Mouse (Mus musculus) midbrain, embryonic 14.5 days (tissue): ENCODE data around the gene Drg2. TPM values are rescaled to one million over a fixed set of nuclear protein-coding genes. Genes with fewer than 3 reads are reported as not detected.
A peak's percentile ranks its signal among the peaks of the same experiment; 100 is the strongest.

Experiments used
- ATAC-seq: fragments of 200-750 bp; cut with Nextera tagmentation; 2 replicates; pipeline ENCODE4 v1.8.0; 2017; ENCODE audit warnings: moderate number of reproducible peaks, moderate library complexity; ENCODE audit not compliant: low FRiP score, low TSS enrichment
- DNase-seq: peaks from one replicate; pipeline ENCODE4 v3.0.0-alpha.2; 2015
- H3K27ac ChIP-seq: fragments of 300-500 bp; sonication (generic); replicated peaks from 2 replicates; pipeline ENCODE4 v1.5.1; 2014; ENCODE audit warnings: mild to moderate bottlenecking, low read depth, low read length, moderate library complexity
- H3K27me3 ChIP-seq: fragments of 300-500 bp; sonication (generic); 2 replicates; pipeline ENCODE4 v1.6.1; 2014; ENCODE audit warnings: low read length, control low read depth, mixed read lengths; ENCODE audit not compliant: control insufficient read depth, insufficient read depth
- H3K36me3 ChIP-seq: fragments of 300-500 bp; sonication (generic); 2 replicates; pipeline ENCODE4 v1.6.1; 2014; ENCODE audit warnings: low read length, control low read depth; ENCODE audit not compliant: control insufficient read depth, insufficient read depth
- H3K4me1 ChIP-seq: fragments of 300-500 bp; sonication (generic); 2 replicates; pipeline ENCODE4 v1.6.1; 2014; ENCODE audit warnings: mild to moderate bottlenecking, antibody characterized with exemption, low read length, control low read depth; ENCODE audit not compliant: control insufficient read depth, insufficient read depth
- H3K4me2 ChIP-seq: fragments of 300-500 bp; sonication (generic); 2 replicates; pipeline ENCODE4 v1.6.1; 2014; ENCODE audit warnings: mild to moderate bottlenecking, low read length, moderate library complexity
- H3K4me3 ChIP-seq: fragments of 300-500 bp; sonication (generic); replicated peaks from 2 replicates; pipeline ENCODE4 v1.5.1; 2014; ENCODE audit warnings: low read depth, low read length
- H3K9ac ChIP-seq: fragments of 300-500 bp; sonication (generic); replicated peaks from 2 replicates; pipeline ENCODE4 v1.6.1; 2014; ENCODE audit warnings: mild to moderate bottlenecking, low read length, moderate library complexity
- H3K9me3 ChIP-seq: fragments of 300-500 bp; sonication (generic); 2 replicates; pipeline ENCODE4 v1.6.1; 2016; ENCODE audit warnings: low read length, control low read depth, mixed read lengths; ENCODE audit not compliant: control insufficient read depth
- WGBS: fragments of 180-500 bp; shearing (Covaris S2); extraction: QIAGEN DNeasy Blood & Tissue Kit; methylation state at CpG from one replicate; pipeline ENCODE4 v1.1.7; 2014; 5-methylcytosine and 5-hydroxymethylcytosine counted together
- polyA plus RNA-seq: library from polyadenylated mRNA; unstranded; fragments of >200 nt; fragmentation: Nextera tagmentation; extraction: Ambion mirVana; gene quantifications from 2 replicates; pipeline ENCODE4 v1.2.1, GENCODE M21; 2014

The Drg2 gene
- polyA plus RNA-seq, 1 experiment from 2014 or later: 93.0 TPM

GRCm38 (mm10) chr11:60478121-60478520, 23.7 kb downstream of the Drg2 start:
- WGBS: 42% methylated on average over 16 of the region's 17 CpGs

GRCm38 (mm10) chr11:60486267-60486666, 31.9 kb downstream of the Drg2 start:
- no peak for ATAC-seq
- WGBS: 76% methylated on average over 3 of the region's 3 CpGs

More at GRCm38 (mm10) chr11:60478121-60478520, 23.7 kb downstream of the Drg2 start:
- DNase-seq (no peak), ATAC-seq (no peak)
- Histone ChIP-seq H3K4me1 (no peaks in the 10 kb centered on the region), H3K9me3 (no peaks in the 10 kb centered on the region), H3K27ac (no peak overlapping the region), H3K27me3 (no peaks in the 10 kb centered on the region), H3K4me3 (no peak overlapping the region), H3K9ac (no peak overlapping the region), H3K36me3 (no peaks in the 10 kb centered on the region), H3K4me2 (no peak overlapping the region)

GRCm38 (mm10) chr11:60492726-60493125, 38.3 kb downstream of the Drg2 start:
- ATAC-seq (no peak), DNase-seq (no peak)
- 91% methylated on average over 5 of the region's 5 CpGs for WGBS
- Histone ChIP-seq H3K27me3 (no peaks in the 10 kb centered on the region), H3K4me2 (no peak overlapping the region), H3K27ac (no peak overlapping the region), H3K4me3 (no peak overlapping the region), H3K36me3 (no peaks in the 10 kb centered on the region), H3K4me1 (no peaks in the 10 kb centered on the region), H3K9me3 (no peaks in the 10 kb centered on the region), H3K9ac (no peak overlapping the region)

More at GRCm38 (mm10) chr11:60486267-60486666, 31.9 kb downstream of the Drg2 start:
- H3K9me3 ChIP-seq: no peaks in the 10 kb centered on the region
- DNase-seq: no peak
- no peak overlapping the region for H3K9ac ChIP-seq
- H3K36me3 ChIP-seq: no peaks in the 10 kb centered on the region
- no peak overlapping the region for H3K27ac ChIP-seq
- H3K4me3 ChIP-seq: no peak overlapping the region
- no peaks in the 10 kb centered on the region for H3K27me3 ChIP-seq
- H3K4me2 ChIP-seq: no peak overlapping the region
- no peaks in the 10 kb centered on the region for H3K4me1 ChIP-seq

- ATAC-seq (no peak), DNase-seq (peak; percentile 20)
- 62% methylated on average over 2 of the region's 2 CpGs for WGBS
- Histone ChIP-seq H3K9ac (no peak overlapping the region), H3K9me3 (no peaks in the 10 kb centered on the region), H3K36me3 (no peaks in the 10 kb centered on the region), H3K4me1 (no peaks in the 10 kb centered on the region), H3K4me2 (no peak overlapping the region), H3K4me3 (no peak overlapping the region), H3K27me3 (no peaks in the 10 kb centered on the region), H3K27ac (no peak overlapping the region)
Observed at GRCm38 (mm10) chr11:60495692-60496091, 41.3 kb downstream of the Drg2 start.

- Histone ChIP-seq H3K27me3 (peaks cover 9% of the 10 kb centered on the region; the same call in 1 of the 2 replicates), H3K4me2 (no peak overlapping the region), H3K9me3 (no peaks in the 10 kb centered on the region), H3K4me1 (0 out of 2 replicates have a peak, but pooled peaks cover 7% of the 10 kb centered on the region), H3K36me3 (no peaks in the 10 kb centered on the region), H3K27ac (no peak overlapping the region), H3K9ac (no peak overlapping the region), H3K4me3 (no peak overlapping the region)
- WGBS: 86% methylated on average over 13 of the region's 13 CpGs
- DNase-seq: no peak
- ATAC-seq: no peak
Observed at GRCm38 (mm10) chr11:60507281-60507680, 52.9 kb downstream of the Drg2 start.

- 5% methylated on average over 11 of the region's 11 CpGs for WGBS
- no peaks in the 10 kb centered on the region for H3K9me3 ChIP-seq
Observed at GRCm38 (mm10) chr11:60508950-60509349, 54.6 kb downstream of the Drg2 start.

GRCm38 (mm10) chr11:60509500-60509899, 55.1 kb downstream of the Drg2 start:
- H3K4me2 ChIP-seq: peak overlapping the region; percentile 60
- no peak overlapping the region for H3K27ac ChIP-seq
- ATAC-seq (no peak), DNase-seq (peak; percentile 40)
- peak overlapping the region; percentile 49 for H3K9ac ChIP-seq
- H3K9me3 ChIP-seq: no peaks in the 10 kb centered on the region
- H3K4me1 ChIP-seq: 0 out of 2 replicates have a peak, but pooled peaks cover 7% of the 10 kb centered on the region
- under 1% methylated on average over 25 of the region's 25 CpGs for WGBS
- H3K4me3 ChIP-seq: peak overlapping the region; percentile 29
- no peaks in the 10 kb centered on the region for H3K36me3 ChIP-seq
- H3K27me3 ChIP-seq: peaks cover 9% of the 10 kb centered on the region; the same call in 1 of the 2 replicates

More at GRCm38 (mm10) chr11:60508950-60509349, 54.6 kb downstream of the Drg2 start:
- Histone ChIP-seq H3K4me3 (peak overlapping the region; percentile 29; the same call in 1 of the 2 replicates), H3K27me3 (peaks cover 9% of the 10 kb centered on the region; the same call in 1 of the 2 replicates), H3K27ac (no peak overlapping the region), H3K4me2 (peak overlapping the region; percentile 60), H3K9ac (no peak overlapping the region), H3K4me1 (0 out of 2 replicates have a peak, but pooled peaks cover 7% of the 10 kb centered on the region), H3K36me3 (no peaks in the 10 kb centered on the region)
- DNase-seq (no peak), ATAC-seq (no peak)

GRCm38 (mm10) chr11:60511893-60512292, 57.5 kb downstream of the Drg2 start:
- Histone ChIP-seq H3K4me1 (0 out of 2 replicates have a peak, but pooled peaks cover 7% of the 10 kb centered on the region), H3K4me3 (no peak overlapping the region), H3K9me3 (no peaks in the 10 kb centered on the region), H3K4me2 (no peak overlapping the region), H3K27ac (no peak overlapping the region), H3K27me3 (peaks cover 9% of the 10 kb centered on the region; the same call in 1 of the 2 replicates), H3K9ac (no peak overlapping the region), H3K36me3 (no peaks in the 10 kb centered on the region)
- DNase-seq (no peak), ATAC-seq (no peak)
- WGBS: 83% methylated on average over 1 of the region's 1 CpGs

- H3K4me3 ChIP-seq: no peak overlapping the region
- peaks cover 9% of the 10 kb centered on the region; the same call in 1 of the 2 replicates for H3K27me3 ChIP-seq
- H3K9me3 ChIP-seq: no peaks in the 10 kb centered on the region
- DNase-seq (no peak), ATAC-seq (no peak)
- H3K4me2 ChIP-seq: no peak overlapping the region
- no peak overlapping the region for H3K9ac ChIP-seq
- H3K27ac ChIP-seq: no peak overlapping the region
- WGBS: 74% methylated on average over 2 of the region's 2 CpGs
- no peaks in the 10 kb centered on the region for H3K36me3 ChIP-seq
- 0 out of 2 replicates have a peak, but pooled peaks cover 7% of the 10 kb centered on the region for H3K4me1 ChIP-seq
Observed at GRCm38 (mm10) chr11:60512520-60512919, 58.1 kb downstream of the Drg2 start.
